In the genomic region with DNA sequence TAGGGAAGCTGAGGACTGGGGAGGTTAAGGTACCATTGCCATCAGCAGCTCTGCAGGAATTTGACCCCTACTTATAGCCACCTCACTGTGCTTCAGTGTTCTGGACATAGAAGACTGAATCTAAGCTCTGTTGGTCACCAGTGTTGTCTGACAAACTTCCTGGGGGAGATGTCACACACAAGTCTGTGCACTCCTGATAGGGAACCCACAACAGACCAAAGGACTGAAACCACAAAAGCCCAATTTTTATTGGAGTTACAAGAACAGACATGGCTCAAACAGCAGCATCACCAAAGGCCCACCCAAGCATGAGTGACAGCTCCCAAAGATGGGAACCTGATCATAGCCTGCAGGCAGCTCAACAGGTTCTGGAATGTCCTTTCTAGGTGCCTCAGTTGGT, we compare ENCODE assay signal across 24 mouse cellular contexts. TPM values are rescaled to one million over a fixed set of nuclear protein-coding genes. Genes with fewer than 3 reads are reported as not detected.
"Had no signal": no experiment of that assay in that cellular context is flagged by ENCODE, and none has a peak within 500 bp of the region (broad histone marks: within the 10 kb centered on the region; RNA-seq: fewer than 3 reads in every experiment).

No protein-coding gene starts in this region.

- ATAC-seq: intestine, postnatal 0 days; liver, embryonic 12.5 days; lung, postnatal 0 days had no signal

- H3K27ac ChIP-seq: kidney, postnatal 0 days; layer of hippocampus, adult 2 months; left cerebral cortex, adult 2 months; limb, embryonic 12.5 days; macrophage; midbrain, embryonic 10.5 days; neural tube, embryonic 12.5 days; neural tube, embryonic 15.5 days; stomach, embryonic 15.5 days had no signal

- DNase-seq: kidney, adult 2 months; kidney, postnatal 25 days; layer of hippocampus, adult 9-11 months; liver; lung, embryonic 14.5 days; midbrain, embryonic 14.5 days; right cerebral cortex, adult 18-20 months; right cerebral cortex, postnatal 25 days; spleen, adult 18-20 months; thymus, adult 18-20 months; thymus, postnatal 36 days had no signal

- H3K4me2 ChIP-seq: limb, embryonic 12.5 days; liver, embryonic 12.5 days; lung, embryonic 14.5 days; neural tube, embryonic 12.5 days; neural tube, embryonic 15.5 days; stomach, embryonic 15.5 days had no signal

- H3K9ac ChIP-seq: limb, embryonic 12.5 days; liver, embryonic 12.5 days; lung, embryonic 14.5 days; neural tube, embryonic 12.5 days; neural tube, embryonic 15.5 days; stomach, embryonic 15.5 days had no signal

- H3K4me3 ChIP-seq: layer of hippocampus, adult 2 months; left cerebral cortex, adult 2 months; limb, embryonic 12.5 days; liver, embryonic 12.5 days; midbrain, embryonic 10.5 days; neural tube, embryonic 12.5 days; neural tube, embryonic 15.5 days; stomach, embryonic 15.5 days had no signal

- H3K9me3 ChIP-seq: limb, embryonic 12.5 days; liver, embryonic 12.5 days; midbrain, embryonic 10.5 days; neural tube, embryonic 12.5 days; neural tube, embryonic 15.5 days; stomach, embryonic 15.5 days had no signal

- H3K27me3 ChIP-seq: megakaryocyte, embryonic 14.5 days had no signal

RNA-seq across cellular contexts. Expression of a gene that starts 9.1 kb away (rescaled TPM):
- polyA plus RNA-seq: macrophage had no signal
